Mouse (Mus musculus) intestine, embryonic 16.5 days (tissue): ENCODE measurements at regions not wholly inside any gene's neighbourhood (a gene's known extent, or its start where the extent isn't known, plus 50 kb on each side); places are given as distances from the start of the nearest gene placed in this dataset.

ENCODE experiments used
- ATAC-seq: fragments of 200-750 bp; cut with Nextera tagmentation; 2 replicates; pipeline ENCODE4 v1.8.0; 2017; ENCODE audit warnings: moderate TSS enrichment, moderate library complexity
- H3K27ac ChIP-seq: fragments of 300-500 bp; sonication (generic); 2 replicates; pipeline ENCODE4 v1.5.1; 2014; ENCODE audit warnings: mild to moderate bottlenecking, low read length
- H3K27me3 ChIP-seq: fragments of 300-500 bp; sonication (generic); replicated peaks from 2 replicates; pipeline ENCODE4 v1.6.1; 2014; ENCODE audit warnings: low read length, control low read depth, mixed read lengths; ENCODE audit not compliant: control insufficient read depth, insufficient read depth
- H3K36me3 ChIP-seq: fragments of 300-500 bp; sonication (generic); 2 replicates; pipeline ENCODE4 v1.6.1; 2014; ENCODE audit warnings: low read length, control low read depth; ENCODE audit not compliant: control insufficient read depth, insufficient read depth
- H3K4me1 ChIP-seq: fragments of 300-500 bp; sonication (generic); 2 replicates; pipeline ENCODE4 v1.6.1; 2014; ENCODE audit warnings: low read length, control low read depth, mixed read lengths; ENCODE audit not compliant: control insufficient read depth, insufficient read depth
- H3K4me2 ChIP-seq: fragments of 300-500 bp; sonication (generic); 2 replicates; pipeline ENCODE4 v1.6.1; 2014; ENCODE audit warnings: low read depth, low read length, control low read depth
- H3K4me3 ChIP-seq: fragments of 300-500 bp; sonication (generic); 2 replicates; pipeline ENCODE4 v1.5.1; 2014; ENCODE audit warnings: mild to moderate bottlenecking, low read length
- H3K9ac ChIP-seq: fragments of 300-500 bp; sonication (generic); 2 replicates; pipeline ENCODE4 v1.6.1; 2014; ENCODE audit warnings: low read depth, low read length
- H3K9me3 ChIP-seq: fragments of 300-500 bp; sonication (generic); 2 replicates; pipeline ENCODE4 v1.6.1; 2016; ENCODE audit warnings: low read length, control low read depth; ENCODE audit not compliant: control insufficient read depth
- WGBS: fragments of 180-500 bp; shearing (Covaris S2); extraction: QIAGEN DNeasy Blood & Tissue Kit; methylation state at CpG from one replicate; pipeline ENCODE4 v1.1.7; 2014; 5-methylcytosine and 5-hydroxymethylcytosine counted together

DNA sequence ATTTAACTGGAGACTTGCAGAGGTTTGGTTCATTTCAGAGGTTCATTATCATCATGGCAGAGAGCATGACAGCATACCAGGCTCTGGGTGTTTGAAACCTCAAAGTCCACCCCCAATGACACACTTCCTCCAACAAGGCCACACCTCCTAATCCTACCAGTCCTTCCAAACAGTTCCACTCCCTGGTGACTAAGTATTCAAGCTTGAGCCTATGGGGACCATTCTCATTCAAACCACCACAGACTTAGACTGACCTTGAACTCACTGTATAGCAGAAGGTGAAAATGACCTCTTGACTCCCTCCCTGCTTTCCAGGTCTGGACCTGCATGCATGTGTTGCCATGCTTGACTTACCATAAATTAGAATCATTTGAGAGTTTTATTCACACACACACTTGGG, 87.6 kb upstream of the Foxn2 start:
- no peak overlapping the region for H3K9ac ChIP-seq
- H3K27ac ChIP-seq = no peak overlapping the region
- H3K9me3 ChIP-seq = no peaks in the 10 kb centered on the region
- ATAC-seq = no peak
- no peak overlapping the region for H3K4me2 ChIP-seq
- no peaks in the 10 kb centered on the region for H3K36me3 ChIP-seq
- H3K27me3 ChIP-seq = no peaks in the 10 kb centered on the region
- H3K4me3 ChIP-seq = no peak overlapping the region
- H3K4me1 ChIP-seq = no peaks in the 10 kb centered on the region

DNA sequence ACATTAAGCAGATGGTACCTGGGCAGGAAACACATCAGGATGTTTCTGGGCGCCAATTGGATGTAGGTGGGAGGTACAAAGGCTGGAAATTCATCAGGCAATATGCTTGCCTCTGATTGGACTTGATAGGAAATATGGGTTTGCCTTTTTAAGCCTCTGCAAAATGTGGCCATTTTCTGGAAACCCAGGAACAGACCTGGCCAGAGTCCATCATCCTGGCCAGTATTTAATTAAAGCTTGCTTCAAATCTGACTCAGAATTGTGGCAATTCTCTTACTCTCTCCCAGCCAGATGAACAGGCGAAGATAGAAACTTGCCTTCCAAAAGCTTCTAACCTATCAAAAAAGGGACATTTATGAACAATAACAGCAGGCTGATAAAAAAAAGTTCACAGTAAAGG, 79.3 kb upstream of the Foxn2 start:
- H3K27me3 ChIP-seq = no peaks in the 10 kb centered on the region
- H3K27ac ChIP-seq = no peak overlapping the region
- no peak for ATAC-seq
- H3K36me3 ChIP-seq = no peaks in the 10 kb centered on the region
- WGBS = 76% methylated on average over 2 of the region's 2 CpGs
- H3K4me1 ChIP-seq = no peaks in the 10 kb centered on the region
- no peak overlapping the region for H3K9ac ChIP-seq
- no peak overlapping the region for H3K4me2 ChIP-seq
- H3K4me3 ChIP-seq = no peak overlapping the region
- H3K9me3 ChIP-seq = no peaks in the 10 kb centered on the region

DNA sequence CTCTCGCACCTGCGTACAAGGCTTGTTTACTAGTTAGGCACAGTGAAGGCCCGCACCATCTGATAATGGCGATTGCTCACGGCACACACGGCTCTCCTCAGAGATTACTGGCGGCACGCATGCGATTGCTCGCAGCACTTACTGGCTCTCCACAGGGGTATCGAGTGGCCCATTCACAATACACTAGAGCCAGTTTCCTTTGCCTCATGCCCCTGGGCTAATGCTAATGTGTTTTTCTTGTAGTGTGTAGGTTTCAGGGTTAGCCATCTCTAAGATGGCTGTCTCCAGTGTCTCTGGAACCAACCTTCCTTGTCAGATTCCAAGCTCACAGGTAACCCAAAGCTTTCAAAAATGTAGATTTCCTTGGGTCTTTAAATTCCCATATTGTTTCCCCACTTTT, 78.1 kb upstream of the Foxn2 start:
- no peak overlapping the region for H3K4me2 ChIP-seq
- no peak overlapping the region for H3K27ac ChIP-seq
- no peak for ATAC-seq
- no peaks in the 10 kb centered on the region for H3K36me3 ChIP-seq
- H3K4me1 ChIP-seq = no peaks in the 10 kb centered on the region
- H3K9ac ChIP-seq = no peak overlapping the region
- H3K9me3 ChIP-seq = no peaks in the 10 kb centered on the region
- WGBS = 88% methylated on average over 11 of the region's 11 CpGs
- no peaks in the 10 kb centered on the region for H3K27me3 ChIP-seq
- H3K4me3 ChIP-seq = no peak overlapping the region

DNA sequence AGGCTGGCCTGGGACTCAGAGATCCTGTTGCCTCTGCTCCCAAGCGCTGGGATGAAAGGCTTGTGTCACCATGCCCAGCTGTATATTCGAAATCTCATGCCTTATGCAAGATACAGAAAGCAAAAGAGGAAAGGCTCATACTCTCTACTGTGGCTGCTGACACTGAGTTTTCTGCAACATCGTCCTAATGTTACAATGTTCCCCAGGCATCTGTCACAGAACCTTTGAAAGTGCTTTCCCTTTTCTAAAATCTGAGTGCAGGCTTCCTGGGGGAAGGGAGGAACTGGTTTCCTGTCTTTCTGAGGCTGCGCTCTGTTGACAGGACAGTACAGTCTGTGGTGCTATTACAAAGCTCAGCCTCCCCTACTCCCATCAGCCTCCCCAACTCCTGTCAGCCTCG, 72.6 kb upstream of the Foxn2 start:
- no peak overlapping the region for H3K4me2 ChIP-seq
- 55% methylated on average over 5 of the region's 5 CpGs for WGBS
- H3K4me3 ChIP-seq = no peak overlapping the region
- no peak overlapping the region for H3K9ac ChIP-seq
- H3K27me3 ChIP-seq = no peaks in the 10 kb centered on the region
- no peaks in the 10 kb centered on the region for H3K36me3 ChIP-seq
- no peaks in the 10 kb centered on the region for H3K9me3 ChIP-seq
- H3K27ac ChIP-seq = no peak overlapping the region
- no peak for ATAC-seq
- H3K4me1 ChIP-seq = no peaks in the 10 kb centered on the region

DNA sequence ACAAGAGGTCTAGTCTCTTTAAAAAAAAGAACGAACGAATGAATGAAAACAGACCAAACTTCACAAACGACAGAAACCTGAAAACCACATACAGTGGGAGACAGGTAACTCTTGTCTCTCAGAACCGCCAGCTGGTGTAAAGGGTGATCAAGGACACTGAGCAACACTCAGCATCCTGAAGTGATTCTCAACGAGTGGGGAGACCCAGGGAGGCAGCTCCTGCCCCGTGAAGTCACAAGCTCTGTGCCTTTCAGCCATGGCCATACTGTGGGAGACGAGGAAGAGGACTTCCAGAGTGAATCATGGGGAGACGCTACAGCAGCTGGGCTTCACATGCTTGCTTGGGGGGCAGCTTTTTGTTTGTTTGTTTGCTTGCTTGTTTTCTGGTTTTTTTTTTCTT, 70.5 kb upstream of the Foxn2 start:
- no peak overlapping the region for H3K4me2 ChIP-seq
- H3K9me3 ChIP-seq = no peaks in the 10 kb centered on the region
- no peak overlapping the region for H3K9ac ChIP-seq
- H3K4me1 ChIP-seq = no peaks in the 10 kb centered on the region
- no peaks in the 10 kb centered on the region for H3K27me3 ChIP-seq
- WGBS = 84% methylated on average over 8 of the region's 8 CpGs
- no peaks in the 10 kb centered on the region for H3K36me3 ChIP-seq
- no peak for ATAC-seq
- H3K4me3 ChIP-seq = no peak overlapping the region
- H3K27ac ChIP-seq = no peak overlapping the region

DNA sequence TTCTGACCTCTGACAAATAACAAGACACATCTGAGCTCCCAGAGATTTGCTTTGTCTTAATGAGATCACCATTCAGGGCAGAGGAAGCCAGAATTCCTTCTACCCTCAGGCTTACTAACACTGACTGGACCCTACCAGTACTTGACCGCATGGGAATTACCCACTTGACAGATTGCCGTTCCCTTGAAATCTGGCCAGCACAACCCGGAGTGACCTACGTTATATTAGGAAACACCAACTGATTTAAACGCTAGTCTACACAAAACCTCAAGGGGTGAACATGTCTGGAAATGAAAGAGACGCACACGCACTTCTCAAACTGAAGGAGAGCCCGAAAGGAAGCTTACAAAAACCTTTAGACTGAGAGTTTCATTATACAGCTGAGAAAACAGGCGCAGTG, 69.8 kb upstream of the Foxn2 start:
- H3K9me3 ChIP-seq = no peaks in the 10 kb centered on the region
- H3K27me3 ChIP-seq = no peaks in the 10 kb centered on the region
- WGBS = 71% methylated on average over 9 of the region's 9 CpGs
- no peak for ATAC-seq
- no peak overlapping the region for H3K4me2 ChIP-seq
- no peak overlapping the region for H3K27ac ChIP-seq
- no peak overlapping the region for H3K9ac ChIP-seq
- H3K4me3 ChIP-seq = no peak overlapping the region
- no peaks in the 10 kb centered on the region for H3K4me1 ChIP-seq
- no peaks in the 10 kb centered on the region for H3K36me3 ChIP-seq

DNA sequence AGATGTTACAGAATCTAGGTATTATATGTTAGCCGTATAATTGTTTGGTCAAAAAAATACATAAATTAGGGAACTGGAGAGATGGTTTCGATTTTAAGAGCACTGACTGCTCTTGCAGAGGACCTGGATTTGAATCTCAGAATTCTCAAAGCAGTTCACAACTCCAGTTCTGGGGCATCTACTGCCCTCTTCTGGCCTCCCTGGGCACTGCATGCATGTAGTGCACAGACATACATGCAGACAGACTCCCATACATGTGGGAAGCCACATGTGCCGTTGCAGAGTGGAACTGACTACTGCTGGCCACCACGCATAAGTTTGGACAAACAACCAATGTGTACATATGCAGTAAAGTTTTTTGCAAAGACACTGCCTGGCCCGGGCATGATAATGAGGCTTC, 62.0 kb upstream of the Foxn2 start:
- H3K27ac ChIP-seq = no peak overlapping the region
- no peaks in the 10 kb centered on the region for H3K27me3 ChIP-seq
- H3K9ac ChIP-seq = no peak overlapping the region
- no peaks in the 10 kb centered on the region for H3K4me1 ChIP-seq
- H3K9me3 ChIP-seq = no peaks in the 10 kb centered on the region
- no peaks in the 10 kb centered on the region for H3K36me3 ChIP-seq
- no peak overlapping the region for H3K4me3 ChIP-seq
- no peak overlapping the region for H3K4me2 ChIP-seq
- WGBS = 81% methylated on average over 5 of the region's 5 CpGs
- no peak for ATAC-seq

DNA sequence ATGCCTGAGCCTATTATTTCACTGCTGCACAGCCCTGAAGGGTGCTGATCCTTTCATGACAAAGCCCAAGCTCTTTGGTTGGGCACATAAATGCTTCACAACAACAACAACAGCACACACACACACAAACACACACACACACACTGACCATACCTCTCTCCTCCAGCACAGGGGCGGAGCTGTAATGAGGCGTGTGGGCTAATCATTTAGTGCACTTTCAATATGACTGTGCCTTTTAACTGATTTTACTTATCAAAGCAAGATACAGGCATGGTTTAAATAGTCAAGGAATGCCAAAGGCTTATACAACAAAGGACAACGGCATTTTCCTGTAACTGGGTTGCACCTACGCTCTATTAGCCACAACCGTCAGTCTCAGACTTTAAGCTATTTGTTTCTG, 61.1 kb upstream of the Foxn2 start:
- 79% methylated on average over 5 of the region's 5 CpGs for WGBS
- Histone ChIP-seq H3K4me3 (no peak overlapping the region), H3K9ac (no peak overlapping the region), H3K36me3 (no peaks in the 10 kb centered on the region), H3K27me3 (no peaks in the 10 kb centered on the region), H3K4me1 (no peaks in the 10 kb centered on the region), H3K9me3 (no peaks in the 10 kb centered on the region), H3K4me2 (no peak overlapping the region), H3K27ac (no peak overlapping the region)
- ATAC-seq = peak; percentile 41

DNA sequence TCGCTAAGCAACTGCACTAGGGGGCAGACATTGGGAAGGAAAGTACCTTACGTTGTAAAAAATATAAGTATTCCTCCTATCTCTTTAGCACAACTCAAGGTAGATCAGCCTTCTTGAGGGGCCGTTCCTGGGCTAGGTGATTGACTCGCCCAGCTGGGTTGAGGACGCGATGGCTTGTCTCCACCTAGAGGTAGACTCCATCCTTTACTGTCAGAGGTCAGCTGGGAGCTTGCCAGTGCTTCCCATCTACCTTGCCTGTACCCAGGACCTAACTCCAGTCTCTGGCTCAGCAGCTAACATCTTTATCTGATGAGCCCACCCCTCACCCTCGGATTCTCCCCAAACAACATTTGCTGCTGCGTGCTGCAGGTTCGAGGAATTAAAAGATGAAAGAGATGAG, 59.4 kb upstream of the Foxn2 start:
- Histone ChIP-seq H3K9ac (no peak overlapping the region), H3K4me1 (no peaks in the 10 kb centered on the region), H3K27ac (no peak overlapping the region), H3K27me3 (no peaks in the 10 kb centered on the region), H3K36me3 (no peaks in the 10 kb centered on the region), H3K9me3 (no peaks in the 10 kb centered on the region), H3K4me3 (no peak overlapping the region), H3K4me2 (no peak overlapping the region)
- ATAC-seq = 0 out of 2 replicates have a peak, but pooled peaks have one; percentile 43
- WGBS = 64% methylated on average over 9 of the region's 9 CpGs

DNA sequence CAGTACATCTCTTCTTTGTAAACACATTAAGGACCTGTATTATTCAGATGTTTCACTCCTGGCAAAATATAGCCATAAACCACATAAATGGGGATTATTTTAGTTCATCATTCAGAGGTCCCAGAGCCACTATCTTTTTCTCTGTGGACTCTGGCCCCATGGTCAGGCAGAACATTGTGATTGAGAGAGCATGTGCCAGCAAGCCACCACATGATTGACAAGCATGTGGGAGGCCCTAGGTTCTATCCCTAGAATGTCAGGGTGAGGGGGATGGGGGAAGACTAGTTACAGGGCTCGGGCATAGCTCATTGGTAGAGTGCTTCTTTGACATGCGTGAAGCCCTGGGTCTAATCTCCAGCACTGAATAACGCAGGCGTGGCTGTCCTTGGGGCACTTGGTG, 57.1 kb upstream of the Foxn2 start:
- H3K9me3 ChIP-seq = no peaks in the 10 kb centered on the region
- no peak overlapping the region for H3K9ac ChIP-seq
- no peaks in the 10 kb centered on the region for H3K36me3 ChIP-seq
- no peaks in the 10 kb centered on the region for H3K4me1 ChIP-seq
- WGBS = 65% methylated on average over 4 of the region's 4 CpGs
- H3K27ac ChIP-seq = no peak overlapping the region
- no peaks in the 10 kb centered on the region for H3K27me3 ChIP-seq
- peak; percentile 78 for ATAC-seq
- no peak overlapping the region for H3K4me2 ChIP-seq
- no peak overlapping the region for H3K4me3 ChIP-seq
